Mouse (Mus musculus) central nervous system, embryonic 11.5 days (tissue): ENCODE results near the gene Gm21411. TPM values are rescaled to one million over a fixed set of nuclear protein-coding genes. Genes with fewer than 3 reads are reported as not detected.

Source experiments
- polyA plus RNA-seq: library from polyadenylated mRNA; depleted of rRNA; stranded (reverse); fragments of >200 nt; gene quantifications from 2 replicates; pipeline ENCODE4 v1.2.3, GENCODE M21; 2012; rRNA removed

The Gm21411 gene
- not detected in 2 replicates for polyA plus RNA-seq

GRCm38 (mm10) chr4:146909386-146910137, at the start of gene Gm21411:
TSS of gene Gm21411 (minus strand) at chr4:146909590.

Other genes with a start within 250 kb of the Gm21411 start
- 0.02 and 0.10 TPM in 2 replicates for gene Zfp989, start 62.4 kb upstream of the Gm21411 start, polyA plus RNA-seq
- gene Rex2, start 112.3 kb upstream of the Gm21411 start, polyA plus RNA-seq, result 0.12 TPM in 1 of 2 replicates, not detected in the other
- gene Zfp991, start 222.4 kb upstream of the Gm21411 start, polyA plus RNA-seq, result 3.5 and 7.7 TPM in 2 replicates